Mouse (Mus musculus) Muller cell, postnatal 12 days (primary cell): ENCODE measurements at regions not wholly inside any gene's neighbourhood (a gene's known extent, or its start where the extent isn't known, plus 50 kb on each side); places are given as distances from the start of the nearest gene placed in this dataset.

Experiments used
- DNase-seq: peaks from one replicate; pipeline ENCODE4 v3.0.0-alpha.2; 2015; ENCODE audit errors: inconsistent ontology term

DNA sequence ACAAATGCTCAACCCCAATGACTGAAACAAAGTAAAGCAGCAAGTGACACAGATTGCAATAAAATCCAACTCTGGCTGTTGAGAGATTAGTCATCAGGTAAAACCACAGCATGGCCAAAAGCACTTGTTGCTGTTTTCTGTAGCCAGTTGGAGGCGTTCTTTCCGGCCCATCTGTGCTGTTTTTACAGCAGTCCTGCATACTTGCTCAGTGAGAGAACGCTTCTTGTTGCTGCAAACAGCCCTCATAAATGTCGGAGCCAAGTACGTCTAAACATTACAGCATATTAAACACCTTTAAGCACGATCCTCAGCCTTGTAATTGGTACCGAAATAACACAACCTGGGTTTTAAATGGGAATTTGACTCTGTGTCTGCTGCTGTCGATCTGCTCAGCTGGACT lies 65.6 kb upstream of the Hs3st3a1 start:
- peak; percentile 62 for DNase-seq

DNA sequence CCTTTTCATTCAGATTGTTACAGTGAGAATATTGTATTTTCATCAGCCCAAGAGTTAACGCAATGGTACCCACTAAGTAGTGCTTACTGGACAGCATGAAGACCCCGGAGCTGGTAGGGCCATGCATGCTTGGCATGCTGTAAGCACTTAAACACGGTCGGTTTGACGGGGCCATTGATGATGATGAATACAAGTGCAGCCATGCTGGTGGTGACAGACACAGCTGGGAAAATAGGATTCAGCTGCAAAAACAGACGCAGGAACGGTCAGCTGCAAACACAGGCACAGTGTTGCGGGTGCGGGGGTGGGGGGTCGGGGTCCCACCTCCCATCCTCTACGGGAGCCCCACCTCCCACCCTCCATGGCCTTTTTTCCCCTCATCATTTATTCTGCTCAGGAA lies 99.7 kb upstream of the Hs3st3a1 start:
- no peak for DNase-seq

DNA sequence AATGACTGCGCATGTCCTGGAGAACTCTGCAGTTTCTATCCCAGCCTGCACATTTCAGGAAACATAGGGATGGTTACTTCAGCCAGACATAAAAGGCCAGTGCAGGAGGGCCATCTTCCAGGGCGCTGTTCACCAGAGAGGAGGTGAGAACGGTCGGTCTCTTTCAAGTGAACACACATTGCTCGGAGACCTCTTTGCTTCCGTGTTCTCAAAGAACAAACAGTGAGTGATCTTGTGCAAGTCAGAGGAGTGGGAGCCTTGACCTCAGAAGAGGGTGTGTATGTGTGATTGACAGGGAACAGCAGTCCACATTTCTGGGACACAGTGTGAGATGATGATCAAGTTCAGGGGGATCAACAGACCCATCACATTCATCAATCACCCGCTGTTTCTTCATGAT lies 102.7 kb upstream of the Hs3st3a1 start:
- no peak for DNase-seq

DNA sequence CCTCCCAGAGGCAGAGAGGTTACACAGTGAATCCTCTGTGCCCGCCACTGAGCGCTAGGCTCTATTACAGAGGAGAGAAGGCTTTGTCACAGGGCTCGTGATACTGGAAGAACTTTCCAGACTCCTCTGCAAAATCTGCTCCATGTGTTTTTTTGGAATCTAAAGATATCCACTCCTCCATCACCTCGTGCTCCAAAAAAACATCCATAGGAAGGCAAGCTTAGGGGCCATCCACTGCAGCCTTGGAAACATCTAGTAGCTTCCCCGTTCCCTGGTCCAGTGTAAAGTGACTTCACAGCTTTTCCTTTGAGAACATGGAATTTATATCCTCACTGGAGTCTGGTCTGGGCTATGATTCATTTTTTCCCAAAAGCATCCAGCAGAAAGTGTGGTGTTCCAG lies 103.3 kb upstream of the Hs3st3a1 start:
- DNase-seq: no peak

DNA sequence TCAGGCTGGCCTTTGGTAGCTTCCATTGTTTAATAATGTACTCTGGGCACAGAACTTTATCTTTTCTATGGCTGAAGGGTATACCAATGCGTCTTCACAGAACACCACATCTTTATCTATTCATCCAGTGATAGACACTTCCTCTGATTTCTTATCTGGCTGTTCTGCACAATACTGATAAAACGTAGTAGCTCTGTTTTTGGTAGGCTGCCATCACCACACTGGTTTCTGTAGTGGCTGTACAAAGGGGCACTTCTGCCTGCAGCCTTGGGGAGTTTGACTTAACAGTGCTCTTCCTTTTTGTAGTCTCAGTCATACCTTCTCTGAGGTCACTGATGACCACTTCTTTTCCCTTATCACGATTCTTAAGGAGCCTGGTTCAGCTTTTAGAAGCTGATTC lies 106.0 kb upstream of the Hs3st3a1 start:
- no peak for DNase-seq

DNA sequence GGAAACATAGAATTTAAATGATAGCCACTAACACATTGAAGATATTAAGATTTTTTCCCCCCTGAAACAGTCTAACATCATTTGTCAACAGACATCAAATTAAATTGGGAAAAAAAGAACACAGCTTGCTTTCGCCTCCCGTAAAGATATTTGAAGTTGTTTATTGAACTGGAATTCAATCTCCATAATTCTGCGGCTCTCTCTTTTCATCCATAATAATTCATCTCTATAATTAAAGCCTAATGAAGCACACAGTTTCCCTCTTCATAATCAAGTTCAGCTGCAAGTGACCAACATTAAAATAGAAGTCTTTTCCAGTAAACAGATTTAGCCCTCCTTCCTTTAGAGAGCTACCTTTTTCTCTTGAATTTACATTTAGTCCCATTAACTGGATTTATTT lies 107.4 kb upstream of the Hs3st3a1 start:
- DNase-seq: peak; percentile 51

DNA sequence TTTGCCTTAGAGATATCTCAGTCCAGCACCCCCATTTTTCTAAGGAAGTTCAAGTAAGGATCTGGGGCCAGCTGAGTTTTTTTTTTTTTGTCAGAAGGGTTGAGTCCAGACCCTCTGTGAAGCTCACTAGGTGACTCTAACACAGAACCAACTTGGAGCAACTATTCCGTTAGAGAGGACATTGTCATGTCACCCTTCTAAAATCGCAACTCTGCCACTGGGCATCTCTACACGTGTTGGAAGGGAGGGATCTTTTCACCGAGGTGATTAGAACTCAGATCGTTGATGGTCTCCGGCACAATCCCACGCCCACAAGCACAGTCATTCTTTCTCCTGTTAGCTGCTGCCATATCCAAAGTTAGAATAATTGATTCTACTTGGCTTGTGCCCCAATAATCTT lies 108.5 kb upstream of the Hs3st3a1 start:
- no peak for DNase-seq

DNA sequence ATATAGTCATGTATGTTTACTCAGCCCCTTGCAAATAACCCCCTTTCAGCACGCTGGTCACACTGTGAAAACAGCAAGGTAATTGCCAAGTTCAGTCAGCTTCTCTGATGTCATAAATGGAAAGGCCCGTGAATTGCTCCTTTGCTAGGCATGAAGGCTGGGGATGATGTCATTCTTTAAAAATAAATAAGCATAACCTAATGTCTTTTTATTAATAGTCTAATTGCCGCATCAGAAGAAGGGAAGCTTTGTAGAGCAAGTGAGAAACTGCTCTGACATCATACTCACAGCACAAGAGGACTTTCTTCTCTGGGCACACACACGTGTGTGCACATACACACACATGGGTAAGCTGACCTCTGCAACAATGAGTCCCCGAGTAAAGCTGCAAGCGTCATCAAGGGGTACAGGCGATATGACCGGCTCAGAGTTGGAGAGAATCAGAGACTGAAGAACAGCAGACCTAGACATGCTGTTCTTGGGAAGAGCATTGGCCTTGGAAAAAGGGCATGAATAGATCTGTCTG lies 113.2 kb upstream of the Hs3st3a1 start:
- no peak for DNase-seq

DNA sequence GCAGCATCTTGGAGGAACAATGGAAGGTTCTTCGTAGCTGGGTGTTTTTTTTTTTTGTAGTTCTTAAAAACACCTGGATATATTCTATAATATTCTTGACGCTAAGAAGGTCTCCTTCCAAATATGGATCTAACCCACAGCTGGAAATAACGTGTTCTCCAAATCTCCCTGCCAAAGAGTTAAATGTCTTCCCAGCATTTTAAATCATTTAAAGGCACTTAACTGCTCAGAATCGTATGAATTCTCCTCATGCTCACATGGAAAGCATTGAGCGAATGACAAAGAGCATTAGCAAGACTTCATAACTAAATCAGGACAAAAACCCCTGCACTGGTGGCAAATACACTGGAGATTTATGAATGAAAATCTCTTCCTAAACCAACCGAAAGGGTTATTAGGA lies 117.7 kb upstream of the Hs3st3a1 start:
- DNase-seq: no peak

DNA sequence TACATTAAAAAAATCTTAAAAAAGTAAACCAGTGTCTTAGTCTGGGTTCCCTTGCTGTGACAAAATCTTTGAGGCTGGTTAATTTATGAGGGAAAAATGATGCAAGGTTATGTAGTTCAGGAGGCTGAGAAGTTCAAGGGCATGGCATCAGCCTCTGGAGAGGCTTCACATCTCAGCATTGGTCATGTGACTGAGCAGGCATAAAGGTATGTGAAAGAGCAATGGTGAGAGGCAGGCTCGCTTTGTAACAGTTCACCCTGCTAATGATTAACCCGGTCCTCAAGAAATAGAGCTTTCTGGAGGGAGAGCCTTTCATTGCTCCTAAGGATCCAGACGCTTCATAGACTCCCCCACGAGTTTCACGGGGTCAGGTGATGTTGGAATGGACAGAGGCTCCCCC lies 120.1 kb upstream of the Hs3st3a1 start:
- DNase-seq: no peak

DNA sequence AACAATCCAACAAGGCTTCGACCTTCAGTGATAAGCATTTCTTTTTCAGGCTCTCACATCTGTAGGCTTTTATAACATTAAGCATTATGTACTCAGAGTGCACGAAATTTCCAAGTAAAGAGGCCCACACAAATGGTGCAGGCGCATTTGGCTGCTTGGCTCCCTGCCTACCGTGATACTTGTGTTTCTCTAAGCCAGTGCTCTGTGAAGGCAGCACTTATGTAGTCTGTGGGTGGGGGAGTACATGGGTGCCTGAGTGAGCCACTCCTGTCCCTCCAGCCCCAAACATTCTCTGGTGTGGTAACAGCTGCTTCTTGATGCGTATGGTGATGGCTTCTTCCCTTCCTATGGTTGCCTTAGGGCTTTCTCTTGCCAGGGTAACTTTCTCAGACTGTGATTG lies 121.9 kb upstream of the Hs3st3a1 start:
- no peak for DNase-seq

DNA sequence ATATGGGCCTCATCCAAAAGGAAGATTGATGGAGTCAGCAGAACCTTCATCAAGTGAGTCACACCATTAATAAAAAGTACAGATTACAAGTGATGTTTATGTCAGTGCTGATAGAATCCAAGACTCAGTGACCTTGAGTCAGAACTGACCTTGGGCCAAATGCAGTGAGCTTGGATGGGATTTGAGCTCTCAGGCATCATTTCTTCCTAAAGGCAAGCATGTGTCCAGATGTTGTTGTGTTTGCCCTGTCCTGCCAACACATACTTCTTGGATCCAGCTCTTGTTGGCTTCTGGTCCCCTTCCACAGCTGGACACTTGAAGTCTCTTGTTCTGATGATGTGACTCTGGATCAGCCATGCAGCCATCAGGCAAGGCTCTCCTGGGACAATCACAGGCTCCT lies 125.3 kb upstream of the Hs3st3a1 start:
- no peak for DNase-seq

DNA sequence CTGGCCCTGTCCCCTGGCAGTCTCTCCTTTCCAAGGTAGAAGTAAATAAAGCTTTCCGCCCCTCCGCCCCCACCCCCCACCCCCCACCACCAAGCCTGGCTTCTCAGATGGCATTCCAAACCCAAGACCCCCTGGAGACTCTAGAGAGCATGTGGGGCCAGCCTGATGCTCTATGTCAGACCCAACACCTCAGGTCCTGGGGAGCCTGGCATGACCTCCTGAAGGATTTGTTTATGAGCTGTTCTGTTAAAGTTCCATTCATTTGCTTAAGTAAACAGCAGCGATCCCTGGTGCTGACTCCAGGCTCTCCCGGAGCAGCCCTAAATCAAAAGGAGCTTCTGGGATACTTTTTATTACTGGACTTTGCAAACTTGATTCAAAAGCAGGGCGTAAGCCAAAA lies 137.3 kb upstream of the Hs3st3a1 start:
- DNase-seq: no peak

DNA sequence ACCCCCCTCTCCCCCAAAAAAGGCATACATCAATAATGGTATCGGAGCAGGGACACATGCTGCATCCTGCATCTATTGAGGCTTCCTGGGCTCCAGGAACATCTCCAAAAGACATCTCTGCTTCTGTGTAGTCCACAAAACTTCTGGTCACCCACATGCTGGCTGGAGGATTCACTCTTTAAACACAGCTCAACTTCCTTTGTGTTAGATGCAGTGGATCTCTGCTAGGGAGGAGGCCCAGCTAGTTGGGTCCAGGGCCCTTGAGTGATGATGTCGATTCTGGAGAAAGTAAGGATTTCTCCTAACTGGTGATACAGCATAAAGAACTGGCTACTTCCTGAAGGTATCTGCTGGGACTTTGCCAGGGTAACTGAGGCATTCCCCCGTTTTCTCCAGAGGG lies 146.9 kb upstream of the Hs3st3a1 start:
- DNase-seq: no peak

DNA sequence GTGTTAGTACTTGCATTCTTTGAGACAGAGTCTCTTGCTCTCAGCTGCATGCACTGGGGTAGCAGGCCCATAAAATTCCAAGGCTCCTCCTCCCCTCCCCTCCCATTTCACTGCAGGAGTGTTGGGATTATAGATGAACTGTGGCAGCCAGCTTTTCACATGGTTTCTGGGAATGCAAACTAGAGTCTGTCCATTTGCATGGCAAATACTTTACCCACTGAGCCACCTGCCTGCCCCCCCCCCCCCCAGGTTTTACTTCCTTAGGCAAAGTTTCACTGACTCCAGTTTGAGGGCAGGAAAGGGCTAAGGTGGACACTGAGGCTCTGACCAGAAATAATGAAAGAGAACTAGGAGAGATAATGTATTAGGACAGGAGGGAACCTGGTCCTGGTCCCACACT lies 147.6 kb upstream of the Hs3st3a1 start:
- no peak for DNase-seq

DNA sequence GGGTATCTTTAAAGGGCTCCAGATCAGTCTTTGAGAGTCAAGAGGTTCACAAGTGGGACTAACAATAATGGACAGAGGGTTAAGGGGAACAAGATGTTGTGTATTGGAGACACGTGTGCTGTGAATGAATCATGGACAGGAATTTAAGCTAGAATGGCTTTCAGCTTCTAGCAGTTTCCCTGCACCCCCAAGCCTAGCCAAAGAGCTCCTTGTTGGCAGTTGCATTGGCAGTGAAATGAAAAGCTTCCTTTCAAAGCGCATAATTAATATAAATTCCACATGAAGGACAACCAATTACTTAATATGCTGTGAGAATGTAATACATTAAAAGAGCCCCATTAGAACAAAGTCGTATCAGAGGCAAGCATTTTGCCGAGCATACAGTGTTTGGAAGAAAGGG lies 153.4 kb upstream of the Hs3st3a1 start:
- peak; percentile 87 for DNase-seq

DNA sequence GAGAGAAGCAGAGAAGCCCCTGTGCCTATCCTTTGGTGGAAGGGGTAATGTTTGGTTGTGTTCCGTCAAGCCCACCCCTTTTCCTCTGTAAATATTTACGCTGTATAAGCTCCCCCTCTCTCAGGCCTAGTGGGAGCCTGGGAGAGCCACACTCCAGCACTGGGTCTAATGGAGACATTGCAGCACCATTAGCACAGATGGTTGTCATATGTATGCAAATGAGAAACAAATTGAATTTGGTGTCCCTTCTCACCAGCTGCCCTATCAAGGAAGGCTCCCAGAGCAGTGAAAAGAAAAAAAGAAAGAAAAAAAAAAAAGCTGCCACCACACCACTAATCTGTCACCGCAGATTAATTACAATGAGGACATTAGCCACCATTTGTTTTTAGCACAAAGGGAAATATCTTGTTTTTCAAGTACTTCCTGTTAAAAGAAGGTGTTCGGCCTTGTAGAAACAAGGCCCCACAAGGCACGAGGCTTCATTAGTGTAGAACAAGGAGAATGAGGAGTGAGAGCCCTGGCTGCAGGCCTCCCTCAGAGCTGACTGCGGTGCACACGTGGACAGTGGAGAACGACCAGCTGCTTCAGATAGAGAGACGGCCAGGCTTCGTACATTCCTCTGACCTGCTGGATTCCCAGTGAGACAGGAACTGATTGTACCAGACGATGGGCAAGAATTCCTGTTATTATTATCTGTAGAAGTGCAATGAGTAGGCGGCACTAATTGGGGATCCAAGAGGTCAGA lies 156.7 kb upstream of the Hs3st3a1 start:
- DNase-seq: peak; percentile 69

DNA sequence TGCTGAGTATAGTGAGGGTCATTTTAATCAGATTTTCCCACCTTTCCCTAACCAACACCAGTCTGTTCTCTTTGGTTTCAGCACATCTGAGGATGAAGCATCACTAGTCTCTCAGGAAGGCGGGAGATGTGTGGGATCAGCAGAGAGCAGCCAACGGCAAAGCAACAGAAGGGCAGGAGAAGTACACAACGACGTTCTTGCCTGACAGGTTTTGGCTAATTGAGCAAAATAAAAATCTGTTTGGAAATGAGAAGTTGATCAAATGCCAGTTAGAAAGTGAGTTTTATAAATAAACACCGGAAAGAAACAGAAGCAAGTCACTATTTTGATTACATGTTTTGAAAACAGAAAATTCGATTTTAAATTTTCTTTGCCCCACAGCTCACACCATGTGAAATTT lies 161.4 kb upstream of the Hs3st3a1 start:
- DNase-seq: no peak

DNA sequence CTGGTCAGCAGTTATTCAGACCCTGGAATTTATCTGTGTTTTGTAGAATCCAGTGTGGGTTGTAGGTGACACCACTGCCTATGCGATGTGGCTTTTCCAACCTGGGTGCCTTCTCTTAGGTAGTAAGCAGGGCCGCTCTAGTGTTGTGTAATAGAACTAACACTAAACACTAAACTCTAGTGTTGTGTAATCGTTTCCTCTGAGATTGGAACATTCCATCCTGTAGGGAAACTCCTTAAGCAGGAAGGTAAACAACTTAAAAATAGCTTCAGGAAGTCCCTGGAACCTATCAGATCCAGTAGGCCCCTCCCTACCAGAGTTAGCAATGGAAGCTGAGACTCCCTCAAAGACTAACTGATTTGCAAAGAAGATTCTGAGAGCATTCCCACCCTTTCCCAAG lies 161.9 kb upstream of the Hs3st3a1 start:
- DNase-seq: no peak

DNA sequence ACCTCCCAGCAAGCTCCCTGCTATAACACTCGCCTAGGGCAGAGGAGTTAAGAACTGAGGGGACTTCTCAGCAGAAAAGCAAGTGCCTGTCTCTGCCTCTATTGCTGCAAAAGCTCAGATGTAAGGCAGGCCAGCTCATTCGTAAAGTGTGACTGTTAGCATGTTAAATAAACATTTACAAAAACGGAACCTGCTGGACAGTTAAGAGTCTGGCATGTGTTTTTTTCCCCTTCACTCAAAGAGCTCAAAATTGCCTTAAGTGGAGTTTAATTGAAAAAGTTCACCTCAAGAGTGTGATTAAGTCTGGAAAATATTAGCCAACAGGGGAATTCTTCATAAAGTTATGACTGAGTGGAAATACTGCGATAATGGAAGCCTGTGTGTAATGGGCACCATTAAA lies 167.0 kb upstream of the Hs3st3a1 start:
- no peak for DNase-seq

DNA sequence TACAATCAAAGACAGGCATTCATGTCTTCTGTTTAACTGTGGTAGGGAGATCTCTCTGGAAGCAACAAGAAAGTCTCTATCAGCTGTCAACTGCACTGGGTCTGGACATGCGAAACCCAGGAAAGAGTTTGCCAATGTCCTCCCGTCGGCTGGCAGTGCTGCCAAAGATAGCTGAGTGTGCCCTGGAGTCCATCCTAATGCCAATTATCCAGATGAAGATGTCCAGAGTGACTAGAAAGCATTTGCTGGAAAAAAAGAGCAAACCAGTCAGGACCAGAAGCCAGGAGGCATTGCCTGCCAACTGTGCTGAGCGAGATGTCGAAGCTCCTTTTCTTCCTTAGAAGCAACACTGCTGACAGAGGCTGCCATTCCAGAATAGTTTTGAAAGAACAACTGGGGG lies 167.6 kb upstream of the Hs3st3a1 start:
- DNase-seq: peak; percentile 78

DNA sequence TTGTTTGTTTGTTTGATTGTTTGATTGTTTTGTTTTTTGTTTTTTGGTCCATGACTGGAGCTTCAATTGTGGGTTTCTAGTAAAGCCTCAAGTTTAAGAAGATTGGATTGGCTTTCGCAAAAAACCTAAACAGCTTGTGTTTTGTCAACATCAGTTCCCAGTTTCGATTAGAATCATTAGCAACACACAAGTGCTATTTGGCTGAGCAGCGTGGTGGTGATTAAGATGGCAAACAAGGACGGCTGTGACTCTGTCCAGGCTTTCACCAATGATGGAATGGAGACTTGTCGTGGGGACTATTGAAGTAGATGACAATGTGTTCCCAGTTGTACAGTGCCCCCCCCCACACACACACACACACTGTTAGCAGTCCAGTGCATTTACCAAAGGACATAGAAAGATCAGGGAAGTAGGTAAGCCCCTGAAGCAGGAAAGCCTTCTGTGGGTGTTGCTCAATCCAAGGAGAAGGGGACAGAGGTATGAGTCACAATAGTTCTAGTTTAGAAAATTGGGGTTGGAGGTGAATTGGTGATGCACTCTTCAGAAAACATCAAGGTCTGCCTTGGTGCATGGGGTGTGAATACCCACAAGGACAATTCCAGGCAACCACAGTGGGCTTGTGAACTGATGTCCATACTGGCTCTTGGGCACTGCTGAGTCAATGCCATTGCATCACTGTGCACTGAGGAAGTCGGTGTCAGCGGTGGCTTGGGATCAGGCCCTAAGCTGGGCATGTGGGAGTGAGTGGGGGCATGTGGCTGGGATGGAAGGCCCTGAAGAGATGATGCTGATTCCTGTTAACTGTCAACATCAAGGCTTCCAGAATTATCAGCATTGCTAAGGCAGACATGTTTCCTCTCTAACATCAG lies 174.5 kb upstream of the Cox10 start:
- DNase-seq: no peak

DNA sequence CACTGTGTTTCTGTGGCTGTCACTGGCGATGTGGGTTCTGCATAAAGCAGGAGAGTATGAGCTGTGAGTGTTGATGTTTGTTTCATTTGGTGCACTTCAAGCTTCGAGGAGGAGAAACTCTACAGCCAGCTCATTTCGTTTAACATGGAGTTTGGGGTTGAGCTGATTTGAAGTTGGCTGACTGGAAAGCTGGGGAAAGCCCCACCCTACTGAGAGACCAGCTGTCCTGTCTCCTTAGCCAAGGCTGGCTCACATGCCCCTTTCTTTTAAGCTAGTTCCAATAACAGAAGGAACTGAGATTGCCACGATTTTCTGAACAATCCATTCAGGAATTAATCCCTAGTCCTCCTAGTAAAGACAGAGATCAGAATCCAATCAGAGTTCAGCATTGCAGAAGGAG lies 157.6 kb upstream of the Cox10 start:
- no peak for DNase-seq
